Mouse (Mus musculus) C2C12 (cell line): ENCODE data around the gene Btnl10.

Experiments
- CTCF ChIP-seq: IDR thresholded peaks from one replicate; pipeline ENCODE4 v1.5.1; 2011; ENCODE audit not compliant: control insufficient read depth, insufficient read depth, insufficient read length
- MAX ChIP-seq: IDR thresholded peaks from one replicate; pipeline ENCODE4 v1.6.1; 2011; ENCODE audit warnings: mild to moderate bottlenecking, control low read depth
- MYOD1 ChIP-seq: IDR thresholded peaks from one replicate; pipeline ENCODE4 v1.6.1; 2011; ENCODE audit warnings: low read depth; ENCODE audit not compliant: control insufficient read depth, insufficient read length
- USF1 ChIP-seq: IDR thresholded peaks from one replicate; pipeline ENCODE4 v1.6.1; 2011; ENCODE audit warnings: low read depth, mild to moderate bottlenecking, control low read depth, moderate library complexity

- TF ChIP-seq MYOD1, result no peak
- TF ChIP-seq CTCF, result no peak
- TF ChIP-seq USF1, result no peak
- TF ChIP-seq MAX, result no peak
Measured at GRCm38 (mm10) chr11:58951210-58951609, 33.5 kb downstream of the Btnl10 start.
